Mouse (Mus musculus) MEL (cell line): Measurements from ENCODE around the gene Top3a. TPM values are rescaled to one million over a fixed set of nuclear protein-coding genes. Genes with fewer than 3 reads are reported as not detected.

Source experiments
- DNase-seq: peaks from one replicate; pipeline ENCODE4 v3.0.0; 2011; ENCODE audit warnings: low read depth, low spot score
- H3K27ac ChIP-seq: 2 replicates; pipeline ENCODE4 v1.5.1; 2012; ENCODE audit warnings: low read depth, mild to moderate bottlenecking, control low read depth, low read length, moderate library complexity; ENCODE audit not compliant: control insufficient read depth
- H3K27me3 ChIP-seq, 2 experiments: fragments of 150-350 bp in 1 of 2; sonication (generic) in 1 of 2; 2 replicates each; pipeline ENCODE4 v1.6.1; 2012; ENCODE audit warnings: low read length in 2 of 2, mild to moderate bottlenecking in 2 of 2, improper control_type of control experiment in 1 of 2, moderate library complexity in 1 of 2; ENCODE audit not compliant: insufficient read depth in 2 of 2, control insufficient read depth in 1 of 2
- H3K36me3 ChIP-seq, 2 experiments: 2 replicates each; pipeline ENCODE4 v1.6.1; 2012 to 2014; ENCODE audit warnings: low read length in 2 of 2, improper control_type of control experiment in 1 of 2, inconsistent platforms in 1 of 2, mild to moderate bottlenecking in 1 of 2; ENCODE audit not compliant: insufficient read depth in 2 of 2, control insufficient read depth in 1 of 2
- H3K4me1 ChIP-seq, 2 experiments: fragments of 150-350 bp in 1 of 2; sonication (generic) in 1 of 2; 2 replicates each; pipeline ENCODE4 v1.6.1; 2012; ENCODE audit warnings: low read length in 2 of 2, improper control_type of control experiment in 1 of 2, mild to moderate bottlenecking in 1 of 2; ENCODE audit not compliant: insufficient read depth in 2 of 2, control insufficient read depth in 1 of 2
- H3K4me3 ChIP-seq, 2 experiments: fragments of 150-350 bp in 1 of 2; sonication (generic) in 1 of 2; 2 replicates each; pipeline ENCODE4 v1.5.1; 2012; ENCODE audit warnings: low read depth in 2 of 2, low read length in 2 of 2, mild to moderate bottlenecking in 2 of 2, moderate library complexity in 2 of 2, control low read depth in 1 of 2, improper control_type of control experiment in 1 of 2; ENCODE audit not compliant: control insufficient read depth in 1 of 2, insufficient read depth in 1 of 2
- H3K79me2 ChIP-seq: 2 replicates; pipeline ENCODE4 v1.6.1; 2012; ENCODE audit warnings: mild to moderate bottlenecking, low read length, moderate library complexity; ENCODE audit not compliant: control insufficient read depth, poor library complexity, insufficient read depth
- H3K9ac ChIP-seq: 2 replicates; pipeline ENCODE4 v1.6.1; 2012; ENCODE audit warnings: low read depth, mild to moderate bottlenecking, control low read depth, low read length, moderate library complexity; ENCODE audit not compliant: control insufficient read depth, poor library complexity, severe bottlenecking
- H3K9me3 ChIP-seq: fragments of 150-350 bp; sonication (generic); replicated peaks from 2 replicates; pipeline ENCODE4 v1.6.1; 2012; ENCODE audit warnings: mild to moderate bottlenecking, low read length, improper control_type of control experiment, moderate library complexity; ENCODE audit not compliant: insufficient read depth
- CHD1 ChIP-seq: IDR thresholded peaks from 2 replicates; pipeline ENCODE4 v1.6.1; 2012; ENCODE audit warnings: low read depth, mild to moderate bottlenecking, inconsistent platforms, low read length, improper control_type of control experiment
- CHD2 ChIP-seq: IDR thresholded peaks from 2 replicates; pipeline ENCODE4 v1.6.1; 2011; ENCODE audit warnings: low read length, improper control_type of control experiment
- CTCF ChIP-seq, 3 experiments: IDR thresholded peaks in 2 of 3; conservative IDR thresholded peaks in 1 of 3; 2 replicates each; pipeline ENCODE4 v1.5.1; 2011 to 2012; ENCODE audit warnings: low read length in 3 of 3, low read depth in 2 of 3, mild to moderate bottlenecking in 2 of 3, improper control_type of control experiment in 1 of 3, inconsistent platforms in 1 of 3, mixed read lengths in 1 of 3, moderate library complexity in 1 of 3; ENCODE audit not compliant: control insufficient read depth in 1 of 3, insufficient read depth in 1 of 3, poor library complexity in 1 of 3, severe bottlenecking in 1 of 3
- E2F4 ChIP-seq: IDR thresholded peaks from 2 replicates; pipeline ENCODE4 v1.6.1; 2011; ENCODE audit warnings: low read depth, low read length, improper control_type of control experiment, borderline replicate concordance
- ELF1 ChIP-seq: IDR thresholded peaks from 2 replicates; pipeline ENCODE4 v1.6.1; 2014; ENCODE audit warnings: low read depth, mild to moderate bottlenecking, inconsistent platforms, low read length, improper control_type of control experiment, moderate library complexity
- ETS1 ChIP-seq: IDR thresholded peaks from 2 replicates; pipeline ENCODE4 v1.6.1; 2012; ENCODE audit warnings: low read depth, mild to moderate bottlenecking, inconsistent platforms, low read length, improper control_type of control experiment, moderate library complexity
- GABPA ChIP-seq: IDR thresholded peaks from 2 replicates; pipeline ENCODE4 v1.6.1; 2012; ENCODE audit warnings: low read depth, mild to moderate bottlenecking, inconsistent platforms, low read length, improper control_type of control experiment, moderate library complexity
- KAT2A ChIP-seq: conservative IDR thresholded peaks from 2 replicates; pipeline ENCODE4 v1.6.1; 2012; ENCODE audit warnings: low read depth, low read length, improper control_type of control experiment, inconsistent platforms
- MAX ChIP-seq: IDR thresholded peaks from 2 replicates; pipeline ENCODE4 v1.6.1; 2011; ENCODE audit warnings: low read length, improper control_type of control experiment
- MAZ ChIP-seq: IDR thresholded peaks from 2 replicates; pipeline ENCODE4 v1.6.1; 2012; ENCODE audit warnings: low read depth, mild to moderate bottlenecking, inconsistent platforms, low read length, improper control_type of control experiment
- MYB ChIP-seq: IDR thresholded peaks from 2 replicates; pipeline ENCODE4 v1.6.1; 2011; ENCODE audit warnings: mild to moderate bottlenecking, low read depth, low read length, improper control_type of control experiment
- MYC ChIP-seq: IDR thresholded peaks from 2 replicates; pipeline ENCODE4 v1.6.1; 2011; ENCODE audit warnings: low read depth, mild to moderate bottlenecking, low read length, improper control_type of control experiment, moderate library complexity
- NELFE ChIP-seq: IDR thresholded peaks from 2 replicates; pipeline ENCODE4 v1.6.1; 2011; ENCODE audit warnings: low read depth, low read length, improper control_type of control experiment
- POLR2A ChIP-seq, 2 experiments: IDR thresholded peaks; 2 replicates each; pipeline ENCODE4 v1.6.1; 2011 to 2012; ENCODE audit warnings: low read length in 2 of 2, mild to moderate bottlenecking in 2 of 2, control low read depth in 1 of 2, improper control_type of control experiment in 1 of 2, low read depth in 1 of 2, moderate library complexity in 1 of 2; ENCODE audit not compliant: control insufficient read depth in 1 of 2, insufficient read depth in 1 of 2, poor library complexity in 1 of 2
- POLR2AphosphoS5 ChIP-seq: IDR thresholded peaks from 2 replicates; pipeline ENCODE4 v1.6.1; 2012; ENCODE audit warnings: low read depth, borderline replicate concordance, mild to moderate bottlenecking, inconsistent platforms, low read length, moderate library complexity, mixed read lengths
- RAD21 ChIP-seq: IDR thresholded peaks from 2 replicates; pipeline ENCODE4 v1.6.1; 2011; ENCODE audit warnings: mild to moderate bottlenecking, low read depth, low read length, improper control_type of control experiment
- RCOR1 ChIP-seq: IDR thresholded peaks from 2 replicates; pipeline ENCODE4 v1.6.1; 2012; ENCODE audit warnings: low read depth, mild to moderate bottlenecking, inconsistent platforms, low read length, improper control_type of control experiment
- SIN3A ChIP-seq: IDR thresholded peaks from 2 replicates; pipeline ENCODE4 v1.6.1; 2012; ENCODE audit warnings: low read length, improper control_type of control experiment, inconsistent platforms
- TAL1 ChIP-seq: IDR thresholded peaks from 2 replicates; pipeline ENCODE4 v1.6.1; 2012; ENCODE audit warnings: mild to moderate bottlenecking, inconsistent platforms, low read length, moderate library complexity, mixed read lengths
- TCF12 ChIP-seq: IDR thresholded peaks from 2 replicates; pipeline ENCODE4 v1.6.1; 2014; ENCODE audit warnings: low read depth, mild to moderate bottlenecking, inconsistent platforms, low read length, improper control_type of control experiment, moderate library complexity
- UBTF ChIP-seq: IDR thresholded peaks from 2 replicates; pipeline ENCODE4 v1.6.1; 2012; ENCODE audit warnings: low read depth, mild to moderate bottlenecking, inconsistent platforms, low read length, improper control_type of control experiment, moderate library complexity, borderline replicate concordance; ENCODE audit not compliant: insufficient read depth
- ZKSCAN1 ChIP-seq: IDR thresholded peaks from 2 replicates; pipeline ENCODE4 v1.6.1; 2012; ENCODE audit warnings: low read depth, mild to moderate bottlenecking, inconsistent platforms, low read length, improper control_type of control experiment, moderate library complexity
- ZMIZ1 ChIP-seq: IDR thresholded peaks from 2 replicates; pipeline ENCODE4 v1.6.1; 2012; ENCODE audit warnings: low read depth, mild to moderate bottlenecking, inconsistent platforms, low read length, improper control_type of control experiment, moderate library complexity
- ZNF384 ChIP-seq: IDR thresholded peaks from 2 replicates; pipeline ENCODE4 v1.6.1; 2012; ENCODE audit warnings: low read depth, mild to moderate bottlenecking, inconsistent platforms, low read length, improper control_type of control experiment
- polyA plus RNA-seq, 2 experiments: library from polyadenylated mRNA; stranded (reverse) in 1 of 2; unstranded in 1 of 2; fragments of >175 nt in 1 of 2; fragments of >200 nt in 1 of 2; gene quantifications; 2 replicates each; pipeline versions ENCODE4 v1.2.1 to v1.2.4; 2012; ENCODE audit warnings: low replicate concordance in 2 of 2, low read depth in 1 of 2; ENCODE audit not compliant: insufficient read length in 2 of 2, insufficient read depth in 1 of 2, missing spikeins in 1 of 2
- total RNA-seq: library from RNA; depleted of rRNA; stranded (reverse); fragments of 300-350 nt; gene quantifications from 2 replicates; pipeline ENCODE4 v1.2.3, GENCODE M21; 2012

Top3a gene
- total and polyA plus RNA-seq, 3 experiments, result 17.7 to 18.4 TPM; not detected in 1

DNA sequence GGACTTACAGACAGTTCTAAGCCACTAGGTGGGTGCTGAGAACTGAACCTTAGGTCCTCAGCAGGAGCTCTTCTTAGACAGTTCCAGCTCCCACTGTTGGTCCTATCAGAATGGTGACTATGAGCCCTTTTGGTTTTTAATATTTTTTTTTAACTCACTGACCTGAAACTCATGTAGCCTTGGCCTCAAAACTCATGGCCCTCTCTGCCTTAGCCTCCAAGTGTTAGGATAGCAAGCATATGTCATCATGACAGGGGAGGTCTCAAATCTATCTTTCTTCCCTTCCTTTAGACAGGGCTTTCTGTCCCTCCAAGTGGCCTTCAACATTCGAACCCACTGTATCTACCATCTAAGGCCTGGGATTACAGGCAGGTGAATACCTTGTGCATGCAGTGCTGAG, 23.7 kb upstream of the Top3a start:
- no peak for DNase-seq
- no peak overlapping the region for H3K27ac ChIP-seq
- no peak overlapping the region for H3K4me3 ChIP-seq
- TF ChIP-seq CTCF (IDR thresholded peaks at IDR 0.05 in 2 of 3, conservative IDR thresholded peaks at IDR 0.05 in 1 of 3; ENCODE audit: control insufficient read depth in 1 of 3, insufficient read depth in 1 of 3, low read depth in 2 of 3, low read length in 3 of 3, poor library complexity in 1 of 3, severe bottlenecking in 1 of 3) (no peak), ZNF384 (no peak), ETS1 (no peak), ELF1 (no peak), MAZ (no peak), SIN3A (no peak)
- no peak overlapping the region for H3K9ac ChIP-seq
- H3K36me3 ChIP-seq, result peaks cover 0 to 3% of the 10 kb centered on the region in 2 experiments; a peak in 1 of 4 replicates
- no peaks in the 10 kb centered on the region for H3K27me3 ChIP-seq
- H3K79me2 ChIP-seq, result no peaks in the 10 kb centered on the region
- H3K9me3 ChIP-seq, result no peaks in the 10 kb centered on the region
- H3K4me1 ChIP-seq, result no peaks in the 10 kb centered on the region

DNA sequence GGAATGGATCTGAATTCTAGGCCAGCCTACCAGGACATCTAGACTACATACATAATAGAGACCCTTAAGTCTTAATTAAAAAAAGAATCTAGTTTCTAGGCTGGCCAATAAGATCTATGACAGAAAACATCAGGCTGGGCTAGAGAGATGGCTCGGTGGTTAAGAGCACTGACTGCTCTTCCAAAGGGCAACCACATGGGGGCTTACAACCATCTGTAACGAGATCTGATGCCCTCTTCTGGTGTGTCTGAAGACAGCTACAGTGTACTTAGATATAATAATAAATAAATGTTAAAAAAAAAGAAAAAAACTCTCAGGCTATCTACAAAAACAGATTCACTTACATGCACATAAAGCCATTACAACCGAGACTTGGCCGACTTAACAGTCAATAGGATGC, 22.8 kb upstream of the Top3a start:
- Histone ChIP-seq H3K79me2 (no peaks in the 10 kb centered on the region), H3K36me3 (peaks cover 0 to 3% of the 10 kb centered on the region in 2 experiments; a peak in 1 of 4 replicates), H3K27me3 (no peaks in the 10 kb centered on the region), H3K4me3 (no peak overlapping the region), H3K9ac (no peak overlapping the region), H3K4me1 (no peaks in the 10 kb centered on the region), H3K9me3 (no peaks in the 10 kb centered on the region), H3K27ac (no peak overlapping the region)
- TF ChIP-seq CHD2, result no peak
- TF ChIP-seq ZMIZ1, result no peak
- no peak for TF ChIP-seq TAL1
- TF ChIP-seq ZKSCAN1, result no peak
- TF ChIP-seq TCF12, result no peak
- TF ChIP-seq RCOR1, result no peak
- peak in 1 of 3 experiments; percentile 47; a peak in 2 of 6 replicates for TF ChIP-seq CTCF (IDR thresholded peaks at IDR 0.05 in 2 of 3, conservative IDR thresholded peaks at IDR 0.05 in 1 of 3; ENCODE audit: control insufficient read depth in 1 of 3, insufficient read depth in 1 of 3, low read depth in 2 of 3, low read length in 3 of 3, poor library complexity in 1 of 3, severe bottlenecking in 1 of 3)
- DNase-seq, result no peak

DNA sequence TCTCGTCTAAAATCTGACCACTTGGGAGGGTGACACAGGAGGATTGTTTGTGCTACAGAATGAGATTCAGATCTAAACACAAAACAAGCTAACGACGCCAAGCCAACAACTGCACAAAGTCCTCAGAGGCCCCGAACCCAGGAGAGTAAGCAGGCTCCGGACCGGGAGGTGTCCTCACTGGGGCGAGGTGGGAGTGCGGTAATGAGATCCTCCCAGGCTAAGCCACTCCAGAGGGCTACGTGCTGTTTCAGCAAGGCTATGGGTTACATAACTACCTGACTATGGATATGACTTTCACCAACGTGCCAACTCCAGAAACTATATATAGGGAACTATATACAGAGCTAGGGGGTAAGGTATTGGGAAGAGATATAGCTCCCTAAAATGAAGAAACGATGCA, 19.2 kb upstream of the Top3a start:
- no peak overlapping the region for H3K27ac ChIP-seq
- no peaks in the 10 kb centered on the region for H3K9me3 ChIP-seq
- H3K9ac ChIP-seq, result no peak overlapping the region
- H3K79me2 ChIP-seq, result no peaks in the 10 kb centered on the region
- H3K36me3 ChIP-seq, result peaks cover 0 to 5% of the 10 kb centered on the region in 2 experiments; a peak in 2 of 4 replicates
- no peak overlapping the region for H3K4me3 ChIP-seq
- H3K4me1 ChIP-seq, result no peaks in the 10 kb centered on the region
- TF ChIP-seq GABPA (no peak), UBTF (no peak), MAZ (no peak), POLR2AphosphoS5 (no peak), RAD21 (no peak), NELFE (no peak), MAX (no peak), TAL1 (no peak), TCF12 (no peak), MYB (no peak), KAT2A (no peak), MYC (no peak), CHD2 (no peak), E2F4 (no peak), POLR2A (IDR thresholded peaks at IDR 0.05; ENCODE audit: control insufficient read depth in 1 of 2, insufficient read depth in 1 of 2, low read depth in 1 of 2, low read length in 2 of 2, poor library complexity in 1 of 2) (no peak), CHD1 (no peak), ELF1 (no peak)
- no peaks in the 10 kb centered on the region for H3K27me3 ChIP-seq
- DNase-seq, result no peak
